Mouse (Mus musculus): ENCODE results near the gene Jpt2.

- TF ChIP-seq POLR2AphosphoS2 (IDR thresholded peaks at IDR 0.05; ENCODE audit: low read length): no peak
- no peak for TF ChIP-seq HCFC1 (IDR thresholded peaks at IDR 0.05; ENCODE audit: low read depth, low read length)
- no peak for TF ChIP-seq CTCF (IDR thresholded peaks at IDR 0.05 in 2 of 3, conservative IDR thresholded peaks at IDR 0.05 in 1 of 3; ENCODE audit: control insufficient read depth in 1 of 3, insufficient read depth in 1 of 3, low read depth in 2 of 3, low read length in 3 of 3, poor library complexity in 1 of 3, severe bottlenecking in 1 of 3)
Measured at GRCm38 (mm10) chr17:24959371-24959770, 1.1 kb downstream of the Jpt2 start.
